Mouse (Mus musculus): ENCODE results near the gene H3f3a.

DNA sequence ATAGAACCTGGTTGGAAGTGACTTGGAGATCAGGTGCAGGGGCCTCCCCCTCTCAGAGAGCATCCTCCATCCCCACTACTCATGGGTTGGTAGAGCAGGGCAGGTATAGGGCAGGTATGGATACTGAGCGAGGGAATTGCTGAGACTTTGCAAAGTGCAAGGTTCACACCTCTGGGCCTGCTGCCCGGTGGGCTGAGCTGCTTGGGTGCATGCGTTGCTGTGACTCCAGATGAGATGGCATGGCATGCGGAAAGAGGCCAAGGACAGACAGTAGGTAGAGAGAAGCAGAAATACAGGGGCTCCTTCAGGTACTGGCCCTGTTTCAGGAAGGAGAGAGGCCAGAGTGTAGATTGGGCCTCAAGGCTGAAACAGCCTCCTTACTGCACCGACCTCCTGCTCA lies 32.5 kb downstream of the H3f3a start:
- no peak for TF ChIP-seq CTCF (conservative IDR thresholded peaks at IDR 0.05; ENCODE audit: insufficient read depth, insufficient read length, low read depth, low read length)
- no peak for TF ChIP-seq POLR2A (IDR thresholded peaks at IDR 0.05; ENCODE audit: low read depth, low read length)

All from kidney, adult 2 months (tissue).